Mouse (Mus musculus): Measurements from ENCODE around the gene Paqr8.

Gene Paqr8

GRCm38 (mm10) chr1:20974341-20975135 lies 84.1 kb downstream of the Paqr8 start:
- DNase-seq, result no peak

GRCm38 (mm10) chr1:20980553-20980952 lies 90.1 kb downstream of the Paqr8 start:
- no peak for DNase-seq

- DNase-seq, result no peak
Measured at GRCm38 (mm10) chr1:20981764-20982163, 91.4 kb downstream of the Paqr8 start.

- DNase-seq, result no peak
Measured at GRCm38 (mm10) chr1:20984103-20984502, 93.7 kb downstream of the Paqr8 start.

GRCm38 (mm10) chr1:20984582-20984981 lies 94.2 kb downstream of the Paqr8 start:
- no peak for DNase-seq

- no peak for DNase-seq
Measured at GRCm38 (mm10) chr1:20986378-20987056, 96.1 kb downstream of the Paqr8 start.
